Mouse (Mus musculus): Measurements from ENCODE around the gene Cc2d1a. TPM values are rescaled to one million over a fixed set of nuclear protein-coding genes. Genes with fewer than 3 reads are reported as not detected.

Gene Cc2d1a
- polyA plus RNA-seq, 1 experiment from 2014 or later = 23.6 TPM

DNA sequence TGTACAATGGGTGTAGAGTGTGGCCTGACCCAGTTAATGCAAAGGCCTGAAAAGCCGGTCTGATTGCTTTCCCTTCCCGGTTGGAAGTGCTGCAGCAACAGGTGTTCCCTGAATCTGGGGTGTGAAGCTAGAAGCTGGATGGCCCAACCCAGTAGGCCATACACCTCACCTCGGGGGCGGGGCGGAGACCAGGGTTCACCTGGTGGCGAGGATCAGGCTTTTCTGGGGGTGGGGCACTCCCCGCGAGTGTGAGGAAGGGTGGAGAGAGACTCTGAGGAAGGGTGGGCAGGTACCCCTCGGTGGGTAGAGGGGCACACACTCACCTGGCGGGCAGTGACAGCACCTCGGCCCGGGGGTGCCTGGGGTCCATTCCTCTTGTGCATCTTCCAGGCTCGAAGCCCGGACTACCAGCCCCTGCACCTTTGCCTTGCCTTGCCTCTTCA lies 391 bp downstream of the Cc2d1a start:
- peaks cover 22% of the 10 kb centered on the region for H3K36me3 ChIP-seq (ENCODE audit: insufficient read depth)
- peak overlapping the region; percentile 92 for H3K4me2 ChIP-seq
- no peaks in the 10 kb centered on the region for H3K27me3 ChIP-seq (ENCODE audit: insufficient read depth, low read length)
- peak overlapping the region; percentile 72 for H3K4me3 ChIP-seq (ENCODE audit: low read depth, low read length)
- no peaks in the 10 kb centered on the region for H3K9me3 ChIP-seq (ENCODE audit: low read depth, low read length)
- H3K27ac ChIP-seq (ENCODE audit: low read depth) = peak overlapping the region; percentile 64; the same call in 1 of the 2 replicates
- peak; percentile 57 for DNase-seq
- peak; percentile 48 for ATAC-seq (ENCODE audit: insufficient read depth)
- H3K9ac ChIP-seq = peak overlapping the region; percentile 76
- 7% methylated on average over 14 of the region's 14 CpGs for whole genome bisulfite sequencing
- no peak for TF ChIP-seq CTCF (IDR thresholded peaks at IDR 0.05; ENCODE audit: low read depth)
- H3K4me1 ChIP-seq (ENCODE audit: insufficient read depth) = peaks cover 11% of the 10 kb centered on the region

DNA sequence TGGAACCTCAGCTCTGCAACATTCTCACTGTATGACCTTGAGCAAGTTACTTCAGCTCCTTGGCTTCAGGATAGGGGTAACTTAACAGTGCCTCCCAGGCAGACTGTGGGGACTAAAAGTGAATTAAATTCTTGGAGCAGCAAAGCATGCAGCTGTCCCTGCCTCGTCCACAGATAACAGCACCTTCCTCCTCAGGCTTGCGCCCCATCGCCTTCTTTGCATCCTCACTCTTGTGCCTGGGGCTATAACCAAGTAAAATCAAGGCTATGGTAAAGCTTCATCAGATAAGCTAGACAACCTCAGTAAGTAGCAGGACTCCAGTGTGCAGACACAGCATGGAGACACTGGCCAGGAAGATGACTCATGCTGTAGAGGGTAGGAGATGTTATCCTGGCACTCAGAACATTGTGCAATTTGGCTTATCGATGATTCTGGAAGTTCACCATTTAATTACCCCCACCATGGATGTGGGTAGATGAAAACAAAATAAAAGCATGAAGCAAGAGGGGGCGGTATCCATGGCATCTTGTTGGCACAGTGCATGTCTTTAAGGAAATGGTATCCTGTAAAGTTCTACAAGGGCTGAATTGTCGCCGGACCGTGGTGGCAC lies 3.0 kb downstream of the Cc2d1a start:
- Histone ChIP-seq H3K36me3 (ENCODE audit: insufficient read depth) (peaks cover 48% of the 10 kb centered on the region), H3K4me1 (ENCODE audit: insufficient read depth) (peaks cover 11% of the 10 kb centered on the region), H3K4me2 (no peak overlapping the region), H3K9me3 (ENCODE audit: low read depth, low read length) (no peaks in the 10 kb centered on the region), H3K4me3 (ENCODE audit: low read depth, low read length) (no peak overlapping the region), H3K9ac (no peak overlapping the region), H3K27me3 (ENCODE audit: insufficient read depth, low read length) (no peaks in the 10 kb centered on the region), H3K27ac (ENCODE audit: low read depth) (no peak overlapping the region)
- WGBS = 92% methylated on average over 8 of the region's 8 CpGs
- DNase-seq = no peak
- ATAC-seq (ENCODE audit: insufficient read depth) = no peak
- TF ChIP-seq CTCF (IDR thresholded peaks at IDR 0.05; ENCODE audit: low read depth) = no peak

DNA sequence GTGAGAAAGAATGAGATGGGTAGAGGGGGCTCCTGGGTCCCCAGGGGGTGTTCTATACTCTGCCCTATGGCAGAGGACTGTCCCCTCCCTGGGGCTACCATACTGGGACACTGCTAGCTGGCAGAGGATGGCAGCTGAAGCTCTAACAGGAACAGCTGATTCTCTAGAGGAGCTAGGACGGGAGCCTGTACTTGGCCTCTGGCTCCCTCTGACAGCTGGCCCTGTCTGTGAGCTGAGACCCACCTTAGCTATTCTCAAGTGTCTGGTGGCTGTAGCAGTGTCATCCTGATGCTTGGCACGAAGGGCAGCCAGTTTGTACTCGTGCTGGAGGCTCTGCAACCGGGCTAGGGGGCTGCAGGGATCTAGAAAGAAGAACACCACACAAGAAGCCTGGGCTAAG lies 6.9 kb downstream of the Cc2d1a start:
- Histone ChIP-seq H3K9ac (no peak overlapping the region), H3K4me1 (ENCODE audit: insufficient read depth) (no peaks in the 10 kb centered on the region), H3K4me2 (no peak overlapping the region), H3K9me3 (ENCODE audit: low read depth, low read length) (no peaks in the 10 kb centered on the region), H3K27ac (ENCODE audit: low read depth) (no peak overlapping the region), H3K27me3 (ENCODE audit: insufficient read depth, low read length) (no peaks in the 10 kb centered on the region), H3K36me3 (ENCODE audit: insufficient read depth) (peaks cover 87% of the 10 kb centered on the region), H3K4me3 (ENCODE audit: low read depth, low read length) (no peak overlapping the region)
- DNase-seq (no peak), ATAC-seq (ENCODE audit: insufficient read depth) (no peak)
- WGBS = 81% methylated on average over 4 of the region's 4 CpGs
- no peak for TF ChIP-seq CTCF (IDR thresholded peaks at IDR 0.05; ENCODE audit: low read depth)

DNA sequence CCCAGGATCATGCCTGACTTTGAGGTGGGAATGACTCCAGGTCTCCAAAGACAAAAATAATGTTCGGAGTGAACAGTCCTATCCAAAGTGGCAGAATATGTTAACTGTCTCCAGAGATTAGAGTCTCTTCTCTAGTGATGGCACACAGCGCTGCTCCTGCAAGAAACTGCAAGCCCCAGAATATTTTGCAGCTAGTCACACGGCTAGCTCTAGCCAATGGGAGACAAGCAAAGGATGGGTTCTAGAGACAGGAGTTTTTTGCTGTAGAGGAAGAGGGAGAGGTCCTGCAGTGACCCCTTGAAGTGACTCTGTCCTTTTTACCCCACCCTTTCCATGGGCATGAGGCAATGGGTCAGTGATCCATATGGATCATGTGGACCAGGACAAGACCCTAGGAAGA lies 9.9 kb downstream of the Cc2d1a start:
- WGBS = 89% methylated on average over 3 of the region's 3 CpGs
- H3K4me2 ChIP-seq = no peak overlapping the region
- H3K4me1 ChIP-seq (ENCODE audit: insufficient read depth) = no peaks in the 10 kb centered on the region
- no peak overlapping the region for H3K27ac ChIP-seq (ENCODE audit: low read depth)
- ATAC-seq (ENCODE audit: insufficient read depth) = no peak
- no peak for TF ChIP-seq CTCF (IDR thresholded peaks at IDR 0.05; ENCODE audit: low read depth)
- no peak for DNase-seq
- no peaks in the 10 kb centered on the region for H3K9me3 ChIP-seq (ENCODE audit: low read depth, low read length)
- no peak overlapping the region for H3K9ac ChIP-seq
- H3K4me3 ChIP-seq (ENCODE audit: low read depth, low read length) = no peak overlapping the region
- H3K36me3 ChIP-seq (ENCODE audit: insufficient read depth) = peaks cover 97% of the 10 kb centered on the region
- H3K27me3 ChIP-seq (ENCODE audit: insufficient read depth, low read length) = no peaks in the 10 kb centered on the region

DNA sequence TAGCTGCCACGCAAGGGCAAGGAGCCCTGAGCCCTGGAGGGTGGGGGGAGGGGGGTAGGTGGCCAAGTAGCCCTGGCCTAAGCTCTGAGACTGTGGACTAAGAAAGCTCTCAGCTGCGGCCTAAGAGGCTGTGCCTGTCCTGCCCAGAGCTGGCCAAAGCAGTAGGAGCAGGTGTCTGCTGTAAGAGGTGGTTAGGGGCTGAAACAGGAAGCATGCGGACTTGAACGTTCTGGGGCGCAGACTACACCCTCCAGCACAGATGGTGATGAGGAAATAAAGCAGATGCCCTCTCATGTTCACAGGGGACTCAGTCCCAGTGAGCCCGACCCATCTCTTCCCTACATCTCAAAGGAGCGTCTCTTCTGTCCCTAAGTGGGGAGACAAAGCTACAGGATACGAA lies 15.5 kb downstream of the Cc2d1a start:
- Histone ChIP-seq H3K4me3 (ENCODE audit: low read depth, low read length) (no peak overlapping the region), H3K27me3 (ENCODE audit: insufficient read depth, low read length) (no peaks in the 10 kb centered on the region), H3K4me2 (no peak overlapping the region), H3K9ac (no peak overlapping the region), H3K27ac (ENCODE audit: low read depth) (no peak overlapping the region), H3K9me3 (ENCODE audit: low read depth, low read length) (no peaks in the 10 kb centered on the region), H3K36me3 (ENCODE audit: insufficient read depth) (peaks cover 54% of the 10 kb centered on the region), H3K4me1 (ENCODE audit: insufficient read depth) (0 out of 2 replicates have a peak, but pooled peaks cover 4% of the 10 kb centered on the region)
- TF ChIP-seq CTCF (IDR thresholded peaks at IDR 0.05; ENCODE audit: low read depth) = no peak
- DNase-seq (no peak), ATAC-seq (ENCODE audit: insufficient read depth) (no peak)
- 78% methylated on average over 8 of the region's 8 CpGs for WGBS

DNA sequence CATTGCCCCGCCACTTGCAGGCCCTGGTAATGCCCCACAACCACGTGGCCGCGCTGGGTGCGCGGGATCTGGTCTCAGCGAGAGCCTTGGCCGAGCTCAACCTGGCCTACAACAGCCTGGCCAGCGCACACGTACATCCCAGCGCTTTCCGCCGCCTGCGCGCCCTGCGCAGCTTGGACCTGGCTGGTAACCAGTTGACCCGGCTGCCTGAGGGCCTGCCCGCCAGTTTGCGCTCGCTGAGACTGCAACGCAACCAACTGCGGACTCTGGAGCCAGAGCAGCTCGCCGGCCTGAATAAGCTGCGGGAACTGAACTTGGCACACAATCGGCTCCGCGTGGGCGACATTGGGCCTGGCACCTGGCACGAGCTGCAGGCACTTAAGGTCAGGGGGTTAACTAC lies 16.9 kb downstream of the Cc2d1a start:
- H3K27ac ChIP-seq (ENCODE audit: low read depth) = no peak overlapping the region
- H3K9ac ChIP-seq = no peak overlapping the region; the same call in 1 of the 2 replicates
- H3K9me3 ChIP-seq (ENCODE audit: low read depth, low read length) = no peaks in the 10 kb centered on the region
- WGBS = 42% methylated on average over 30 of the region's 30 CpGs
- H3K4me1 ChIP-seq (ENCODE audit: insufficient read depth) = 0 out of 2 replicates have a peak, but pooled peaks cover 4% of the 10 kb centered on the region
- no peaks in the 10 kb centered on the region for H3K27me3 ChIP-seq (ENCODE audit: insufficient read depth, low read length)
- TF ChIP-seq CTCF (IDR thresholded peaks at IDR 0.05; ENCODE audit: low read depth) = no peak
- ATAC-seq (ENCODE audit: insufficient read depth) (no peak), DNase-seq (no peak)
- H3K4me3 ChIP-seq (ENCODE audit: low read depth, low read length) = no peak overlapping the region
- peaks cover 40% of the 10 kb centered on the region for H3K36me3 ChIP-seq (ENCODE audit: insufficient read depth)
- H3K4me2 ChIP-seq = no peak overlapping the region

DNA sequence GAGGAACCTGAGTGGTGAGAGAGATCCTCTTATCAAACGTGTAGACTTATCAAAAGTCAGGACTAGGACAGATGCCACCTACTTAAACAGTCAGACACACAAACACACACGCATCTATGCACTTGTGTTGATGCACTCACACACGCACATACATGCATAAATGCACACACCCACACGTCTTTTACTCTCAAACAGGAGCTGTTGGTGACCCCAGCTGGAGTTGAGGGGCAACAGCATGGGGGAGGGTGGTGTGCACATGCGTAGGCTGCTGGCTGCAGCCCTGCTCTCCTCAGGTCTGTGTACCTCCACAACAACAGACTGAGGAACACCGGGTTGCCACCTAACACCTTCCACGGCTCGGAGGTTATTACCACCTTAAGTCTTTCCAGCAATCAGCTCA lies 19.5 kb downstream of the Cc2d1a start:
- WGBS = 44% methylated on average over 8 of the region's 8 CpGs
- DNase-seq = peak; percentile 21
- no peak for ATAC-seq (ENCODE audit: insufficient read depth)

More for the DNA sequence above, 19.5 kb downstream of the Cc2d1a start:
- H3K4me1 ChIP-seq (ENCODE audit: insufficient read depth) = 0 out of 2 replicates have a peak, but pooled peaks cover 4% of the 10 kb centered on the region
- H3K9me3 ChIP-seq (ENCODE audit: low read depth, low read length) = no peaks in the 10 kb centered on the region
- no peak overlapping the region for H3K4me3 ChIP-seq (ENCODE audit: low read depth, low read length)
- peak; percentile 10; the same call in 1 of the 2 replicates for TF ChIP-seq CTCF (IDR thresholded peaks at IDR 0.05; ENCODE audit: low read depth)
- H3K4me2 ChIP-seq = no peak overlapping the region
- H3K27ac ChIP-seq (ENCODE audit: low read depth) = no peak overlapping the region
- H3K9ac ChIP-seq = no peak overlapping the region
- H3K27me3 ChIP-seq (ENCODE audit: insufficient read depth, low read length) = no peaks in the 10 kb centered on the region
- peaks cover 17% of the 10 kb centered on the region for H3K36me3 ChIP-seq (ENCODE audit: insufficient read depth)
